Mouse (Mus musculus): Measurements from ENCODE around the gene Mtcl1.
"Not testable (repeated sequence)": the region's sequence is repeated elsewhere in the genome, so short reads cannot be mapped to it uniquely, and the experiment has no call there.

Gene Mtcl1

GRCm38 (mm10) chr17:66447978-66448377 lies 1.6 kb downstream of the Mtcl1 start:
- no peak for DNase-seq (ENCODE audit: low read depth)

GRCm38 (mm10) chr17:66447007-66447312 lies 2.6 kb downstream of the Mtcl1 start:
- no peak for DNase-seq (ENCODE audit: low read depth)

GRCm38 (mm10) chr17:66446196-66447006 lies 3.1 kb downstream of the Mtcl1 start:
- DNase-seq (ENCODE audit: low read depth): no peak

- no peak for DNase-seq (ENCODE audit: low read depth)
Observed at GRCm38 (mm10) chr17:66444059-66444700, 5.4 kb downstream of the Mtcl1 start.

GRCm38 (mm10) chr17:66439888-66440287 lies 9.7 kb downstream of the Mtcl1 start:
- no peak for DNase-seq (ENCODE audit: low read depth)

GRCm38 (mm10) chr17:66439051-66439753 lies 10.3 kb downstream of the Mtcl1 start:
- no peak for DNase-seq (ENCODE audit: low read depth)

GRCm38 (mm10) chr17:66438137-66438536 lies 11.4 kb downstream of the Mtcl1 start:
- no peak for DNase-seq (ENCODE audit: low read depth)

- DNase-seq (ENCODE audit: low read depth): no peak
Observed at GRCm38 (mm10) chr17:66436811-66437210, 12.7 kb downstream of the Mtcl1 start.

- no peak for DNase-seq (ENCODE audit: low read depth)
Observed at GRCm38 (mm10) chr17:66435982-66436381, 13.6 kb downstream of the Mtcl1 start.

GRCm38 (mm10) chr17:66435007-66435406 lies 14.5 kb downstream of the Mtcl1 start:
- no peak for DNase-seq (ENCODE audit: low read depth)

- DNase-seq (ENCODE audit: low read depth): no peak
Observed at GRCm38 (mm10) chr17:66434566-66434965, 15.0 kb downstream of the Mtcl1 start.

GRCm38 (mm10) chr17:66424601-66425000 lies 24.9 kb downstream of the Mtcl1 start:
- not testable (repeated sequence) for DNase-seq (ENCODE audit: low read depth)

GRCm38 (mm10) chr17:66419421-66419820 lies 30.1 kb downstream of the Mtcl1 start:
- no peak for DNase-seq (ENCODE audit: low read depth)

GRCm38 (mm10) chr17:66417748-66418147 lies 31.8 kb downstream of the Mtcl1 start:
- DNase-seq (ENCODE audit: low read depth): no peak

GRCm38 (mm10) chr17:66417329-66417728 lies 32.2 kb downstream of the Mtcl1 start:
- DNase-seq (ENCODE audit: low read depth): no peak

GRCm38 (mm10) chr17:66416841-66417313 lies 32.7 kb downstream of the Mtcl1 start:
- no peak for DNase-seq (ENCODE audit: low read depth)

- DNase-seq (ENCODE audit: low read depth): no peak
Observed at GRCm38 (mm10) chr17:66416436-66416835, 33.1 kb downstream of the Mtcl1 start.

- DNase-seq (ENCODE audit: low read depth): no peak
Observed at GRCm38 (mm10) chr17:66414331-66414730, 35.2 kb downstream of the Mtcl1 start.

GRCm38 (mm10) chr17:66412155-66412970 lies 37.2 kb downstream of the Mtcl1 start:
- DNase-seq (ENCODE audit: low read depth): no peak

GRCm38 (mm10) chr17:66410884-66411426 lies 38.6 kb downstream of the Mtcl1 start:
- no peak for DNase-seq (ENCODE audit: low read depth)

GRCm38 (mm10) chr17:66409070-66409605 lies 40.4 kb downstream of the Mtcl1 start:
- no peak for DNase-seq (ENCODE audit: low read depth)

Data from naive thymus-derived CD4-positive, alpha-beta T cell, adult 2 months (primary cell).